Mouse (Mus musculus) midbrain, embryonic 14.5 days (tissue): ENCODE measurements around the gene Lta. TPM values are rescaled to one million over a fixed set of nuclear protein-coding genes. Genes with fewer than 3 reads are reported as not detected.

Experiments
- ATAC-seq: fragments of 200-750 bp; cut with Nextera tagmentation; 2 replicates; pipeline ENCODE4 v1.8.0; 2017; ENCODE audit warnings: moderate number of reproducible peaks, moderate library complexity; ENCODE audit not compliant: low FRiP score, low TSS enrichment
- DNase-seq: peaks from one replicate; pipeline ENCODE4 v3.0.0-alpha.2; 2015
- H3K27ac ChIP-seq: fragments of 300-500 bp; sonication (generic); replicated peaks from 2 replicates; pipeline ENCODE4 v1.5.1; 2014; ENCODE audit warnings: mild to moderate bottlenecking, low read depth, low read length, moderate library complexity
- H3K27me3 ChIP-seq: fragments of 300-500 bp; sonication (generic); 2 replicates; pipeline ENCODE4 v1.6.1; 2014; ENCODE audit warnings: low read length, control low read depth, mixed read lengths; ENCODE audit not compliant: control insufficient read depth, insufficient read depth
- H3K36me3 ChIP-seq: fragments of 300-500 bp; sonication (generic); 2 replicates; pipeline ENCODE4 v1.6.1; 2014; ENCODE audit warnings: low read length, control low read depth; ENCODE audit not compliant: control insufficient read depth, insufficient read depth
- H3K4me1 ChIP-seq: fragments of 300-500 bp; sonication (generic); 2 replicates; pipeline ENCODE4 v1.6.1; 2014; ENCODE audit warnings: mild to moderate bottlenecking, antibody characterized with exemption, low read length, control low read depth; ENCODE audit not compliant: control insufficient read depth, insufficient read depth
- H3K4me2 ChIP-seq: fragments of 300-500 bp; sonication (generic); 2 replicates; pipeline ENCODE4 v1.6.1; 2014; ENCODE audit warnings: mild to moderate bottlenecking, low read length, moderate library complexity
- H3K4me3 ChIP-seq: fragments of 300-500 bp; sonication (generic); replicated peaks from 2 replicates; pipeline ENCODE4 v1.5.1; 2014; ENCODE audit warnings: low read depth, low read length
- H3K9ac ChIP-seq: fragments of 300-500 bp; sonication (generic); replicated peaks from 2 replicates; pipeline ENCODE4 v1.6.1; 2014; ENCODE audit warnings: mild to moderate bottlenecking, low read length, moderate library complexity
- H3K9me3 ChIP-seq: fragments of 300-500 bp; sonication (generic); 2 replicates; pipeline ENCODE4 v1.6.1; 2016; ENCODE audit warnings: low read length, control low read depth, mixed read lengths; ENCODE audit not compliant: control insufficient read depth
- WGBS: fragments of 180-500 bp; shearing (Covaris S2); extraction: QIAGEN DNeasy Blood & Tissue Kit; methylation state at CpG from one replicate; pipeline ENCODE4 v1.1.7; 2014; 5-methylcytosine and 5-hydroxymethylcytosine counted together
- polyA plus RNA-seq: library from polyadenylated mRNA; unstranded; fragments of >200 nt; fragmentation: Nextera tagmentation; extraction: Ambion mirVana; gene quantifications from 2 replicates; pipeline ENCODE4 v1.2.1, GENCODE M21; 2014

Gene Lta
- polyA plus RNA-seq = 0.20 and 0.73 TPM in 2 replicates

DNA sequence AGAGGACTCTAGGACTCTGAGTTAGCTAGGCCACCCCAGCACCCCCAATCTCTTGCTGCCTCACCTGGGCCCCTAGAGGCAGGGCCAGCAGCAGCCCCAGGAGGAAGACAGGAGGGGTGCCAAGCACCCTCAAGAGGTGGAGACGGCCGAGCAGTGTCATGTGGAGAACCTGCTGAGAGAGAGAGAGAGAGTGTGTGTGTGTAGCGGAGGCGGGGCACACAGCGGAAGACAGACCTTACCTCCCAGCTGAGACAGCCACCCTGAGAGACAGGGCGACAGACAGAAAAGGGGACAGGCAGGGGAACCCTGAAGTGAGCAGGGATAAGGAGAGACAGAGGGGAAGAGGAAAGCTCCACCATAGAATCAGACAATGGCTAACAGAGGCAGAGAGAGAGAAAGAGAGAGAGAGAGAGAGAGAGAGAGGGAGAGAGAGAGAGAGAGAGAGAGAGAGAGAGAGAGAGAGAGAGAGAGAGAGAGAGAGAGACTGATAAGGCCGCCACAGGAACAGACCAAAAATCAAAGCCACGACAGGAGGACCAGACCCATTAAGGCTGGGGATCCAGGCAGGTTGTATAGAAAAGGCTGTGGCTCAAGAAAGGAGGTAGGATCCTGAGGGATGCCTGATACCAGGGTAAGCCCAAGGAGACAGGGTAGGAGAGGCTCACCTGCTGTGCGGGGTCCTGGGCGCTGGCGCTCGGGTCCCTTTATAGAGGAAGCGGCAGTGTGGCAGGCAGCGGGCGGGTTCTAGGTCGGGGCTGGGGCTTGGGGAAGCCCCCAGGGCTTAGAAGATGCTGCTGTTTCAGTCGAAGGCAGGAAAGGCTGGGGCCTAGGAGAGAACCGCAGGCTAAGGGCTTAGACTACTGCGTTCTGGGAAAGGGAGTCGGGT lies at the start of gene Lta:
TSS of gene Lta (minus strand) at position 858 of the 886 bp plus-strand sequence.
- Histone ChIP-seq H3K36me3 (no peaks in the 10 kb centered on the region), H3K27me3 (0 out of 2 replicates have a peak, but pooled peaks cover 3% of the 10 kb centered on the region), H3K27ac (no peak within 1 kb of the TSS), H3K9ac (0 out of 2 replicates have a peak within 1 kb of the TSS, but pooled peaks have one; percentile 9), H3K4me3 (no peak within 1 kb of the TSS), H3K9me3 (no peaks in the 10 kb centered on the region), H3K4me2 (no peak within 1 kb of the TSS), H3K4me1 (no peaks in the 10 kb centered on the region)
- WGBS = 28% methylated on average over 20 of the region's 20 CpGs
- DNase-seq (no peak), ATAC-seq (no peak)

- Histone ChIP-seq H3K4me3 (no peak overlapping the region), H3K4me1 (no peaks in the 10 kb centered on the region), H3K9me3 (no peaks in the 10 kb centered on the region), H3K4me2 (no peak overlapping the region), H3K27me3 (no peaks in the 10 kb centered on the region), H3K9ac (no peak overlapping the region), H3K27ac (no peak overlapping the region), H3K36me3 (peaks cover 48% of the 10 kb centered on the region)
- peak; percentile 73 for DNase-seq
- ATAC-seq = peak; percentile 21; the same call in 1 of the 2 replicates
- 58% methylated on average over 11 of the region's 11 CpGs for WGBS
Measured at GRCm38 (mm10) chr17:35254241-35255098, 49.3 kb upstream of the Lta start.

GRCm38 (mm10) chr17:35253293-35254093 lies 48.3 kb upstream of the Lta start:
- Histone ChIP-seq H3K4me1 (no peaks in the 10 kb centered on the region), H3K36me3 (peaks cover 58% of the 10 kb centered on the region)

DNA sequence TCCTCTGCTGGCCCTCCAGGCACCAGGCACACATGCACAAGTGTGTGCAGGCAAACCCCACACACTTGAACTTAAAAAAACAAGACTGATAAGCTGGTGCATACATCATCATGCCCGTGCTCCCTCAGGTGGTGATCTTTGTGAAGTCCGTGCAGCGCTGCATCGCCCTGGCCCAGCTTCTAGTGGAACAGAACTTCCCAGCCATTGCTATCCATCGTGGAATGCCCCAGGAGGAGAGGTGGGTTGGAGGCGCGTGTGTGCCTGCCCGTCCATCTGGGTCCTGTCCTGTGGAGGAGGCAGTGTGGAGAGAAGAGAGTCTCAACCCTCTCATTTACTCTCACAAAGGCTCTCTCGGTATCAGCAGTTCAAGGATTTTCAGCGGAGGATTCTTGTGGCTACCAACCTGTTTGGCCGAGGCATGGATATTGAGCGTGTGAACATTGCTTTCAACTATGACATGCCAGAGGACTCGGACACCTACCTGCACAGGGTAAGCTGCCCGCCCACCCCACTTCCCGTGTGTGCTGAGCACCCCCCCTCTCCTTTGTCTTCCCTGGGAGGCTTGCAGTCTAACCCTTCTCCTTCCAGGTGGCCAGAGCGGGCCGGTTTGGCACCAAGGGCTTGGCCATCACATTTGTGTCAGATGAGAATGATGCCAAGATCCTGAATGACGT lies 47.6 kb upstream of the Lta start:
- DNase-seq = no peak
- no peak overlapping the region for H3K9ac ChIP-seq
- H3K4me2 ChIP-seq = no peak overlapping the region
- no peaks in the 10 kb centered on the region for H3K4me1 ChIP-seq
- 87% methylated on average over 18 of the region's 18 CpGs for WGBS
- no peaks in the 10 kb centered on the region for H3K27me3 ChIP-seq
- no peak overlapping the region for H3K4me3 ChIP-seq
- no peak for ATAC-seq
- no peaks in the 10 kb centered on the region for H3K9me3 ChIP-seq
- H3K36me3 ChIP-seq = peaks cover 66% of the 10 kb centered on the region
- H3K27ac ChIP-seq = no peak overlapping the region

More at GRCm38 (mm10) chr17:35253293-35254093, 48.3 kb upstream of the Lta start:
- H3K27ac ChIP-seq = no peak overlapping the region
- H3K9me3 ChIP-seq = no peaks in the 10 kb centered on the region
- DNase-seq (no peak), ATAC-seq (no peak)
- no peaks in the 10 kb centered on the region for H3K27me3 ChIP-seq
- H3K4me3 ChIP-seq = no peak overlapping the region
- H3K4me2 ChIP-seq = no peak overlapping the region
- 90% methylated on average over 32 of the region's 32 CpGs for WGBS
- H3K9ac ChIP-seq = no peak overlapping the region

- Histone ChIP-seq H3K4me2 (no peak overlapping the region), H3K9me3 (no peaks in the 10 kb centered on the region), H3K27ac (no peak overlapping the region), H3K4me3 (no peak overlapping the region), H3K36me3 (peaks cover 73% of the 10 kb centered on the region), H3K9ac (no peak overlapping the region), H3K4me1 (no peaks in the 10 kb centered on the region), H3K27me3 (no peaks in the 10 kb centered on the region)
- ATAC-seq = no peak
- no peak for DNase-seq
- WGBS = 77% methylated on average over 5 of the region's 5 CpGs
Measured at GRCm38 (mm10) chr17:35251981-35252380, 46.8 kb upstream of the Lta start.

DNA sequence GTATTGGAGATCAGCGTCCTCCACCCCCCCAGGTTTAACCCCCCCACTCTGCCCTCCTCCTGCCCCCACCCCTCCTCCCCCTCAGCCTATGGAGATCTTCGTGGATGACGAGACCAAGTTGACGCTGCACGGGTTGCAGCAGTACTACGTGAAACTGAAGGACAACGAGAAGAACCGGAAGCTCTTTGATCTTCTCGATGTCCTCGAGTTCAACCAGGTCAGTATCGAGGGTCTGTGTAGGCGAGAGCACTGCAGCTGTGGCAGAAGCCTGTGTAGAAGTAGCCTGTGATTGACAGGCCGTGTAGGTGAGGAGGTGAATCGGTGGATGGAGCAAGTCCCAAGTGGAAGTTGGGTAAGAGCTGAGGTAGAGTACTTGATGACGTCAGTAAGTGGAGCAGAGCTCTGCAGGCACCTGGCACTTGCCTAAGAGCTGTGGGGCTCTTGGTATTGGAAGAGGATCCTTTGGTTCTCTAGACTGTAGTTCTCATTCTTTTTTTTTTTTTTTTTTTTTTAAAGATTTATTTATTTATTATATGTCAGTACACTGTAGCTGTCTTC lies 46.1 kb upstream of the Lta start:
- WGBS = 86% methylated on average over 15 of the region's 15 CpGs
- DNase-seq (no peak), ATAC-seq (no peak)
- Histone ChIP-seq H3K9me3 (no peaks in the 10 kb centered on the region), H3K4me1 (no peaks in the 10 kb centered on the region), H3K4me2 (no peak overlapping the region), H3K27me3 (no peaks in the 10 kb centered on the region), H3K9ac (no peak overlapping the region), H3K27ac (no peak overlapping the region), H3K4me3 (no peak overlapping the region), H3K36me3 (peaks cover 81% of the 10 kb centered on the region)

DNA sequence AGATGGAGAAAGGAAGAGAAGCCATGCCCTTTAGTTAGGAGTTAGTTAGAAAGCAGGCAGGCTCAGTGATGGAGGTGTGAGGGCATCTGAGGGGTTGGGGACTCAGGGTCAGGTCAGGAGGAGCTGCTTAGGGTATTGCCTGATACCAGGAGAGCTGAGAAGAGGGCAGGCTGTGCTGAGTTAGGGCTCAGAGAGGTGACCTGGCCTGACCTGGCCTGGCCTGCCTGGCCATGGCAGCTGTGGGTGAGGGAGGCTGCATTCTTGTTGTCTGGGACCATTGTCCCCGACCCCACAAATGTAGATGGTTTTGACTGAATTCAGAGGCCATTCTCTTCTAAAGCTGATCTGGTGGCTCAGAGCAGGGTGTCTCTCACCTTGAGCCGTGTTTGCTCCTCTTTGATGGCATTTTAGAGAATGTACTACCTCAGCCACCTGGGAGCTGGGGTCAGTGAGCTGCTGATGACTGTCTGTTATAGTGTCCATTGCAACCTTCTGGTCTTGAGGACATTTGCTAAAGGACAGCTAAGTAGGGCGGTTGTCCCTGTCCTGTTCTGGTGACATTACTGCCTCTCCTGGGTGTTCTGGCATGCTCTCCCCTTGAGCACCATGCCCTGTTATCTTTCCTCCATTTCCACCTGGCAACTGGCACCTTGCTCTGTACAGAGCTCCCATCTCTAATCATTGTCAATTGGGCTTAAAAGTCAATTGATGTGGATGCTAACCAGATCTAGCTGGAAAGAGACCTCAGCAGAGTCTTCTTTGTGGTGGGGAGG lies 45.4 kb upstream of the Lta start:
- no peak for DNase-seq
- WGBS = 96% methylated on average over 3 of the region's 3 CpGs
- peaks cover 88% of the 10 kb centered on the region for H3K36me3 ChIP-seq
- H3K9ac ChIP-seq = no peak overlapping the region
- H3K4me3 ChIP-seq = no peak overlapping the region
- peaks cover 4% of the 10 kb centered on the region for H3K4me1 ChIP-seq
- H3K9me3 ChIP-seq = no peaks in the 10 kb centered on the region
- H3K27ac ChIP-seq = no peak overlapping the region
- no peaks in the 10 kb centered on the region for H3K27me3 ChIP-seq
- H3K4me2 ChIP-seq = no peak overlapping the region
- no peak for ATAC-seq
